In genomic region chr5:77459896-77460717, GRCm38 (mm10) we compare ENCODE assay signal across 8 mouse cellular contexts. TPM values are rescaled to one million over a fixed set of nuclear protein-coding genes. Genes with fewer than 3 reads are reported as not detected.
DNase-seq lines count a peak whose midpoint lies in the region; ATAC-seq lines count a peak whose summit lies in the region.

No protein-coding gene starts in this region.

- H3K4me3 ChIP-seq in intestine, embryonic 15.5 days (replicated peaks): peak overlapping the region; percentile 49

- H3K9ac ChIP-seq in intestine, embryonic 15.5 days: peak overlapping the region; percentile 44

- WGBS in intestine, embryonic 15.5 days: under 1% methylated on average over 28 of the region's 29 CpGs

- H3K9me3 ChIP-seq in intestine, embryonic 15.5 days: no peaks in the 10 kb centered on the region

- H3K27me3 ChIP-seq in intestine, embryonic 15.5 days (replicated peaks): no peaks in the 10 kb centered on the region

- H3K4me2 ChIP-seq in intestine, embryonic 15.5 days (replicated peaks): peak overlapping the region; percentile 68

- peak overlapping the region; percentile 51; the same call in 1 of the 2 replicates for H3K27ac ChIP-seq in intestine, embryonic 15.5 days

- peak; percentile 84 for DNase-seq in adrenal gland, adult 8-10 months
- peak; percentile 88 for DNase-seq in embryo, embryonic 11.5 days (ENCODE audit: low read depth, low spot score)
- peak; percentile 89 to 96 for DNase-seq in gastrocnemius, postnatal 36 days
- DNase-seq in left cerebral cortex, postnatal 14 days (ENCODE audit: low spot score in 2 of 2): peak; percentile 95 to 97
- peak; percentile 95 for DNase-seq in right cerebral cortex, postnatal 14 days
- peak; percentile 96 for DNase-seq in urinary bladder, postnatal 25 days (ENCODE audit: low spot score)

- H3K36me3 ChIP-seq in intestine, embryonic 15.5 days: no peaks in the 10 kb centered on the region

- peak; percentile 93 for ATAC-seq in intestine, embryonic 15.5 days
- ATAC-seq in megakaryocyte-erythroid progenitor cell, adult 5-6 weeks (replicated peaks; ENCODE audit: low FRiP score, low TSS enrichment, poor library complexity, severe bottlenecking): peak; percentile 90

- no peaks in the 10 kb centered on the region for H3K4me1 ChIP-seq in intestine, embryonic 15.5 days (replicated peaks)

- intact Hi-C loops in gastrocnemius, postnatal 36 days (cut with DNase I): loop anchor here (2.0 to 10.0 kb wide), 2 partner anchors 105 to 345 kb away; no protein-coding TSS in a partner anchor
- intact Hi-C loops in left cerebral cortex, postnatal 14 days (cut with DNase I): loop anchor here (2.0 to 5.0 kb wide), 2 partner anchors 108 to 343 kb away; no protein-coding TSS in a partner anchor

RNA-seq across cellular contexts. Expression of gene Igfbp7, which starts 52.3 kb away (rescaled TPM):
- 100 to 1,000 TPM; 532 to 639 (median 602) TPM for total RNA-seq in adrenal gland, adult 8-10 months (2022)
- 100 to 1,000 TPM in 1 of 2 experiments, 10 to 100 TPM in 1; 90.8 to 112 TPM for total RNA-seq in gastrocnemius, postnatal 36 days (2021)
- polyA plus RNA-seq in intestine, embryonic 15.5 days (2015; fragmentation: Nextera tagmentation; extraction: Ambion mirVana): 87.4 and 92.5 TPM in 2 replicates
- 10 to 100 TPM; 66.5 to 70.9 TPM for total RNA-seq in left cerebral cortex, postnatal 14 days (2021)
- total RNA-seq in megakaryocyte-erythroid progenitor cell, adult 5-6 weeks (2014; fragmentation: Nextera tagmentation): 0.42 TPM in 1 of 2 replicates, not detected in the other
- not detected in 2 replicates for total RNA-seq in megakaryocyte-erythroid progenitor cell, adult 5-6 weeks (2017)

Comparison
In these comparisons a context has a peak if more than half of its experiments do, and no peak if none do; other contexts are left out.
1. Peak in every context shown above with its lines: DNase-seq, ATAC-seq, H3K4me3 ChIP-seq and H3K27ac ChIP-seq.
2. RNA of gene Igfbp7, which starts 52.3 kb away (total RNA-seq): 532 to 639 TPM in adrenal gland, adult 8-10 months, 90.8 to 112 TPM in gastrocnemius, postnatal 36 days and 66.5 to 70.9 TPM in left cerebral cortex, postnatal 14 days; 0.42 TPM in megakaryocyte-erythroid progenitor cell, adult 5-6 weeks; every median in the first group is over 10 times any median in the second.